Mouse (Mus musculus): ENCODE measurements around the gene Ndufc2.

DNA sequence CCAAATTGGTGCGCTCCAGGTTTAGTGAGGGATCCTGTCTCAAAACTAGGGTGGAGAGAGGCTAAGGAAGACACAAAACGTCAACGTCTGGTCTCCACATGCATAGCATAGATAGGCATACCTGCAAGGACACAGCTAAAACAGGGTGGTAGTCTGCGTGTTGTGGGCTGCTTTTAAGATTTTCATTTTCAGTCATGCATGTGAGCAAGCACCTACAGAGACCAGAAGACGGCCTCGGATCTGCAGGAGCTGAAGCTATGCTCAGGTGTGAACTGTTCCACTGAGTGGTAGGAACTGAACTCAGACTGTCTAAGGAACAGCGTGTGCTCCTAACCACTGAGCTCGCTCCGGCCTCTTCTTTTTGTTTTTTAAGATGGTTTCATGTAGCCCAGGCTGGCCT lies 24.7 kb upstream of the Ndufc2 start:
- TF ChIP-seq CTCF (IDR thresholded peaks at IDR 0.05; ENCODE audit: low read depth) (no peak), EP300 (IDR thresholded peaks at IDR 0.05; ENCODE audit: low read depth) (no peak)

All from liver, postnatal 0 days (tissue).